Mouse (Mus musculus) embryonic facial prominence, embryonic 14.5 days (tissue): ENCODE data around the gene Dab1. TPM values are rescaled to one million over a fixed set of nuclear protein-coding genes. Genes with fewer than 3 reads are reported as not detected.

Experiments
- ATAC-seq: fragments of 200-750 bp; cut with Nextera tagmentation; 2 replicates; pipeline ENCODE4 v1.8.0; 2017; ENCODE audit warnings: low read depth, moderate number of reproducible peaks, moderate TSS enrichment
- DNase-seq: peaks from one replicate; pipeline ENCODE4 v3.0.0-alpha.2; 2015; ENCODE audit warnings: low spot score
- H3K27ac ChIP-seq: fragments of 300-500 bp; sonication (generic); replicated peaks from 2 replicates; pipeline ENCODE4 v1.5.1; 2014; ENCODE audit warnings: low read depth, mild to moderate bottlenecking, low read length, moderate library complexity
- H3K27me3 ChIP-seq: fragments of 300-500 bp; sonication (generic); replicated peaks from 2 replicates; pipeline ENCODE4 v1.6.1; 2014; ENCODE audit warnings: low read length; ENCODE audit not compliant: control insufficient read depth, insufficient read depth
- H3K36me3 ChIP-seq: fragments of 300-500 bp; sonication (generic); 2 replicates; pipeline ENCODE4 v1.6.1; 2014; ENCODE audit warnings: low read length, mixed read lengths; ENCODE audit not compliant: control insufficient read depth, insufficient read depth
- H3K4me1 ChIP-seq: fragments of 300-500 bp; sonication (generic); 2 replicates; pipeline ENCODE4 v1.6.1; 2014; ENCODE audit warnings: antibody characterized with exemption, low read length; ENCODE audit not compliant: control insufficient read depth, insufficient read depth
- H3K4me2 ChIP-seq: fragments of 300-500 bp; sonication (generic); 2 replicates; pipeline ENCODE4 v1.6.1; 2014; ENCODE audit warnings: low read depth, mild to moderate bottlenecking, low read length, moderate library complexity, mixed read lengths
- H3K4me3 ChIP-seq: fragments of 300-500 bp; sonication (generic); 2 replicates; pipeline ENCODE4 v1.5.1; 2014; ENCODE audit warnings: low read depth, mild to moderate bottlenecking, low read length
- H3K9ac ChIP-seq: fragments of 300-500 bp; sonication (generic); 2 replicates; pipeline ENCODE4 v1.6.1; 2014; ENCODE audit warnings: low read depth, mild to moderate bottlenecking, low read length, moderate library complexity, mixed read lengths
- H3K9me3 ChIP-seq: fragments of 300-500 bp; sonication (generic); 2 replicates; pipeline ENCODE4 v1.6.1; 2016; ENCODE audit warnings: low read length; ENCODE audit not compliant: control insufficient read depth
- WGBS: fragments of 180-500 bp; shearing (Covaris S2); extraction: QIAGEN DNeasy Blood & Tissue Kit; methylation state at CpG from one replicate; pipeline ENCODE4 v1.1.7; 2014; 5-methylcytosine and 5-hydroxymethylcytosine counted together
- polyA plus RNA-seq: library from polyadenylated mRNA; unstranded; fragments of >200 nt; fragmentation: Nextera tagmentation; extraction: Ambion mirVana; gene quantifications from 2 replicates; pipeline ENCODE4 v1.2.1, GENCODE M21; 2014

Gene Dab1
- polyA plus RNA-seq, 1 experiment from 2014 or later, result 7.5 TPM

DNA sequence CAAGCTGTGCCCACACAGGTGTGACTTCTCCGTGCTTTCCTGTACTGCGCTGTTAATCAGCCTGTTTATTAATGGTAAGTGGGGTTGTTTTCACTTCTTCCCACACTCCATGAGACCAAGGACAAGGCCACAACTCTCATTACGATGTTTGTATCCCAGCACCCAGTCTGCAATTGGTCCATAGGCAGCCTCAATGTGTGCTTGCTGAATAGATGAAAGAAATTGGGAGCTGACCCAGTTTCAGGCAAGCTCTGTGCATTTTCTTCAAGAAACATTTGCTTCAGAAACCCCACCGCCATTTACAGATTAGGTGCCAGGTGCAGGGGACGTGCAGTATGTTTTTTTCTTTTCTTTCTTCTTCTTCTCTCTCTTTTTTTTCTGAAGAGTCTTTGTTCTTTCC, 447.7 kb downstream of the Dab1 start:
- DNase-seq (no peak), ATAC-seq (no peak)
- Histone ChIP-seq H3K27me3 (no peaks in the 10 kb centered on the region), H3K9me3 (no peaks in the 10 kb centered on the region), H3K4me2 (no peak overlapping the region), H3K4me1 (no peaks in the 10 kb centered on the region), H3K4me3 (no peak overlapping the region), H3K36me3 (no peaks in the 10 kb centered on the region), H3K9ac (no peak overlapping the region), H3K27ac (no peak overlapping the region)
- WGBS, result 78% methylated on average over 5 of the region's 5 CpGs

DNA sequence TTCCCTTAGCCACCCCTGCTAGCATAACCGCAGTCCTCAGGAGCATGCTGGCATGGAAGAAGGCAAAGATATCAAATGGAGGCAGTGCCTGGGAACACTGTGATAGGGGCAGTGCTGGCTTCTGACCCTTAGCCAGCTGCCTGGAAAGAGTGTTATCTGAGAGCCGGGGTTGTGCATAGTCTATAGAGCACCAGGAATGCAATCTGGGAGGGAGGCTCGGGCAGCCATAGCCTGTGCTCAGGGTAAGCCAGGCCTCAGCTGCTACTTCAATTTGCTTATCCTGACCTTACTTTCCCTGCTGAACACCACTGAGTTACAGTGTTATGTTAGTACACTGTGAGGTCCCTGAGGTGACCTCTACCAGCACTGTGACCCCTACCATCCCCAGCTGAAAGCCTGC, 448.6 kb downstream of the Dab1 start:
- Histone ChIP-seq H3K27ac (no peak overlapping the region), H3K27me3 (no peaks in the 10 kb centered on the region), H3K9me3 (no peaks in the 10 kb centered on the region), H3K4me2 (no peak overlapping the region), H3K4me3 (no peak overlapping the region), H3K9ac (no peak overlapping the region), H3K36me3 (no peaks in the 10 kb centered on the region), H3K4me1 (no peaks in the 10 kb centered on the region)
- ATAC-seq (peak; percentile 41; the same call in 1 of the 2 replicates), DNase-seq (peak; percentile 27)
- 50% methylated on average over 3 of the region's 3 CpGs for WGBS

DNA sequence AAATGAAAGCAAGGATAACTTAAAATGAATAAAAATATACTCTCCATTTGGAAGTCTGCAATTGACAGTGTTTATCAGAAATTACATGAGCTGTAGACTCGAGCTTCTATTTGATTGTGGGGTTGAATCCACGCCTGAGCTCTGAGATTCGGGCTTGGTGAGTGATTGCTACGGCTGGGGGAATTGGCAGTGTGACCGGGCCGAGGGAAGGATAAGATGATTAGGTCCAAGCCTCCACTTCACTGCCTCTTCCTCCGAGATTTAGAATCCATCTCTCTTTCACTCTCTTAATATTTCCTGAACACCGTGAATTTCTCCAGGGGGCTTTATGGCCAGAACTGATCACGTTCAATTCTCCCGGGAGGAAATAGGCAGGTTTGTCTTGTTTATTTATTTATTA, 452.1 kb downstream of the Dab1 start:
- Histone ChIP-seq H3K36me3 (no peaks in the 10 kb centered on the region), H3K4me2 (no peak overlapping the region), H3K27me3 (no peaks in the 10 kb centered on the region), H3K4me3 (no peak overlapping the region), H3K27ac (no peak overlapping the region), H3K9me3 (no peaks in the 10 kb centered on the region), H3K9ac (no peak overlapping the region), H3K4me1 (no peaks in the 10 kb centered on the region)
- DNase-seq, result no peak
- no peak for ATAC-seq
- 60% methylated on average over 10 of the region's 10 CpGs for WGBS

DNA sequence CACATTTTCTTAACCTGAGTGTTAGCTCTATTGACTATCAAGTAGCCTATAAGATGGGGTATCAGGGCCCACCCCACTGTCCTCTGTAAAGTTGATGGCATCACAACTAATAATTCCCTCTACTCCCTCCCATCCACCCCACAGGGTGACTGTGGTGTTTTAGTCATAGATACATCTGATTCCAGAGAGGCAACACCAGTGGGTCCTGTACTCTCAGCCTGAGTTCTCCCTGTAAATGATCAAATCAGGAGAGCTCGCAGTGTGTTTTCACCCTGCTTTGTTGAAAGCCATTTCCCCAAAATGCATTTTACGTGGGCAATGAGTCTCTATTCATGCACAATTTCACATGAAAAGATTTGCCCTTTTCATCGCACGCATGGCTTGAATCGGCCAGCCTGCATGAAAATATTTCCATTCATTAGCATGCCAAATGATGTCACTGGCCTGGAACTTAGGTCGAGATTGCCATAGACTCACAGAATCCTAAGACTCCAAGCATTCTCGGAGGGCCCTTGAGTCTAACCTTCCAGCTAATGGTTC, 454.8 kb downstream of the Dab1 start:
- Histone ChIP-seq H3K27me3 (no peaks in the 10 kb centered on the region), H3K27ac (no peak overlapping the region), H3K9me3 (no peaks in the 10 kb centered on the region), H3K9ac (no peak overlapping the region), H3K4me3 (no peak overlapping the region), H3K4me1 (no peaks in the 10 kb centered on the region), H3K4me2 (no peak overlapping the region), H3K36me3 (no peaks in the 10 kb centered on the region)
- DNase-seq, result peak; percentile 56
- 65% methylated on average over 7 of the region's 7 CpGs for WGBS
- ATAC-seq, result no peak

DNA sequence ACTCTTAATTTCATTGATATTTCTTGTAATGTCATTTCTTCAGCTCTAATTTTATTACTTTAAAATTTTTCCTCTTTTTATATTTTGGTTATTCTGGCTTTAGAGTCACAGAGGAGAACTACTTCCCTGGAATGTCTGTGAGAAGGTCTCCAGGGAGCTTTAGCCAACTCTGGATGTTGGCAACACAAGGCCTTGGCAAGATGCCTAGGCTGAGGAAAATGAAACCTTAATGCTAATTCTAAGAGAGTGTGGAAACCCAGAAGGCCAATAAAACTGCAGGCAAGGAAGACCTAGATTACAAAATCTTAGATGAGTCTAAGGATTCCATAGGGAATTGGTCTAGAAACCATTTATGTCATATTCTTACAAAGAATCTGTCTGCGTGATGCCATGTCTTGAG, 458.6 kb downstream of the Dab1 start:
- no peak overlapping the region for H3K27ac ChIP-seq
- no peaks in the 10 kb centered on the region for H3K9me3 ChIP-seq
- no peaks in the 10 kb centered on the region for H3K4me1 ChIP-seq
- no peak overlapping the region for H3K4me3 ChIP-seq
- peak; percentile 69 for DNase-seq
- 75% methylated on average over 1 of the region's 1 CpGs for WGBS
- H3K4me2 ChIP-seq, result no peak overlapping the region
- no peak for ATAC-seq
- no peaks in the 10 kb centered on the region for H3K27me3 ChIP-seq
- no peaks in the 10 kb centered on the region for H3K36me3 ChIP-seq
- no peak overlapping the region for H3K9ac ChIP-seq

DNA sequence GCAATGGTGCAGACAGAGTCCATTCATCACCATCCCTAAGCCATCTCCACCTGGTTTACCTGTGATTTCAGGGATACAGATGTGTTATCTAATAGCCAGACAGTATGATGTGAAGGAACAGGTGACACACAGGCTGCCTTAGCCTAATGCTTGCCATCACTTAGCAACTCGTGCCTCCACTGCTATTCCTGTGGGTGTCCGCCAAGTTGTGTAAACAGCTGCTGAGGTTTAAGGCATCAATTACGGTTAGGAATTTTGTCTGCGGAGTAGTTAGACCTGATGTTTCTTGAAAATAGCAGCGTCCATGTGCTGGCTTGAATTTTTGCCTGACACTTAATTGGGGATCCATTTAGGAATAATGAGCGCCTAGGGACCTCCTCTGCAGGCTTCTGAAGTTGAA, 487.1 kb downstream of the Dab1 start:
- no peak overlapping the region for H3K4me2 ChIP-seq
- no peaks in the 10 kb centered on the region for H3K36me3 ChIP-seq
- no peaks in the 10 kb centered on the region for H3K9me3 ChIP-seq
- ATAC-seq (peak; percentile 72), DNase-seq (peak; percentile 78)
- no peak overlapping the region for H3K4me3 ChIP-seq
- 27% methylated on average over 6 of the region's 6 CpGs for WGBS
- no peak overlapping the region for H3K27ac ChIP-seq
- no peaks in the 10 kb centered on the region for H3K4me1 ChIP-seq
- H3K9ac ChIP-seq, result no peak overlapping the region
- H3K27me3 ChIP-seq, result no peaks in the 10 kb centered on the region

DNA sequence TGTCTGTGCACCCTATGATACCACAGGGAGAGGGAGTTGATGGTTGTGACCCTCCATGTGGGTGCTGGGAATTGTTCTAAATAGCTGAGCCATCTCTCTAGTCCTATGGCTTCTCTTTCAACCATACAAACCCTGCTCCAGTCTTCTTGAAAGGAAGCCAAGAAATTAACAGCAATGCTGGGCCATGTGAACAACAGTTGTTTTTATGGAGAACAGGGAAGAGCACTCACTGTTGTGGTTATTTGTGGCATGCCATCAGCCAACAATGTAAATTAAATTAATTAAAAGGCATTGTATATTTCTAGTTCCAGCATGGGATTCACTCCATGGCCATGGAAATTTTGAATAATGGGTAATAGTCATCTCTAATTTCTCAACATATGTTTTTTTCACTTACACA, 492.5 kb downstream of the Dab1 start:
- H3K27ac ChIP-seq, result no peak overlapping the region
- DNase-seq, result peak; percentile 55
- no peaks in the 10 kb centered on the region for H3K27me3 ChIP-seq
- H3K9ac ChIP-seq, result no peak overlapping the region
- no peak overlapping the region for H3K4me3 ChIP-seq
- no peaks in the 10 kb centered on the region for H3K36me3 ChIP-seq
- H3K4me2 ChIP-seq, result no peak overlapping the region
- H3K4me1 ChIP-seq, result no peaks in the 10 kb centered on the region
- ATAC-seq, result no peak
- H3K9me3 ChIP-seq, result no peaks in the 10 kb centered on the region

DNA sequence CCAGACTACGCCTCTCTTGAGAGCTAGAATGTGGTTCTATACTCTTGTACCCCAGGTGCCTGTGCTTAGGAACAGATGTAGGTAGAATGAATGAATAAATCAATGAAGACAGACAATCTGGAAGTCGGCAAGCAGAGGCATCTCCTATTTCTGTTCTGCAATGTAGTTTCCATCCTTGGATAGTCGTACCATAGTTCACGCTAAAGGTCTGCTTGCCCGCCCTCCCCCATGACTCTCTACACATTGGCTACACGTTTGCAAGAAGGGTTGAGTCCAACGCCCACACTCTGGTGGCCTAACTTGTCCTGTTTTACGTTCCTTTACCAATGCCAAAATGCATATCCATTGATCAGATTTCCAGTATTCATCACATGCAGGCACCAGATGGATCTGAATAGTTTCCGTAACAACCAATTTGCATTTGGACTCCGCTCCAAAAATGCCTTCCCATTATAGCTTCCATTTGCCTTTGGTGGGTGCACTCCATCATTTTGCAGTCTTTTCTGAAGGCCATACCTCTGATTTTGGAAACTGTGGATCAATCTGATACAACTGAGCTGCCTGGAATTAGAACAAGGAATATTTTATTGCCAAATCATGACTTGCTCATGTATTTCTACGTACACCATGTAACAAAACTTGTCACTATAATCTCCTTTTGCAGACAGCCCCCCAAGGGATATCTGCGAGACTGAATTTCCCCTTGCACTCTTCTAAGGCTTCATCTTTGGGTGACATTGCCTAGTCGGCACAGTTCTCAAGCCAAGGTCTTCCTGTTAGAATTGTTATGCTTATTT, 494.2 kb downstream of the Dab1 start:
- WGBS, result 69% methylated on average over 13 of the region's 13 CpGs
- Histone ChIP-seq H3K9ac (no peak overlapping the region), H3K27me3 (no peaks in the 10 kb centered on the region), H3K4me1 (no peaks in the 10 kb centered on the region), H3K4me3 (no peak overlapping the region), H3K36me3 (no peaks in the 10 kb centered on the region), H3K9me3 (0 out of 2 replicates have a peak, but pooled peaks cover 3% of the 10 kb centered on the region), H3K27ac (no peak overlapping the region), H3K4me2 (no peak overlapping the region)
- ATAC-seq (no peak), DNase-seq (peak; percentile 60)

DNA sequence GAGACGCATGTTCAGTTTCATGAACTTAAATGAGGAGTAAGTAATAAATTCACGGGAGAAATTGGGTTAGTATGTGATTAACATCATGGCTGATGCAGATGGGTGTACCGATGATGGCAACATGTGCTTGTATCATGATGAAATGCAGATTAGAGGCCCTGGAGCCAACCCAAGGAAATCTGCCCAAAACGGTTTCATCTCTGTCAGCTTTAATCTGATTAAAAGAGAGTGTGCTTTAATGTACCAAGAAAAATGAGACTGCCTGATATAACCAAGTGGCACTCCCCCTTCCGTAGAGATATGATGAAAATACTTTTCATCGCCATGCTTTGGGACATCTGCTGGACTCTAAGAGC, 494.8 kb downstream of the Dab1 start:
- WGBS, result 61% methylated on average over 6 of the region's 6 CpGs
- DNase-seq, result no peak
- no peaks in the 10 kb centered on the region for H3K4me1 ChIP-seq
- no peak overlapping the region for H3K4me3 ChIP-seq
- no peaks in the 10 kb centered on the region for H3K36me3 ChIP-seq
- no peak overlapping the region for H3K4me2 ChIP-seq
- H3K9ac ChIP-seq, result no peak overlapping the region
- H3K27me3 ChIP-seq, result no peaks in the 10 kb centered on the region
- no peak overlapping the region for H3K27ac ChIP-seq
- H3K9me3 ChIP-seq, result 0 out of 2 replicates have a peak, but pooled peaks cover 3% of the 10 kb centered on the region
- no peak for ATAC-seq
